Mouse (Mus musculus): Measurements from ENCODE around the gene Ubb.
"Not testable (repeated sequence)": the region's sequence is repeated elsewhere in the genome, so short reads cannot be mapped to it uniquely, and the experiment has no call there.

Gene Ubb

GRCm38 (mm10) chr11:62550727-62551225, at the start of gene Ubb:
Gene Ubb, plus strand, starts transcription at chr11:62551171.
- peak; percentile 100 for DNase-seq

- DNase-seq, result no peak
These were observed 43.3 kb upstream of the Ubb start for GRCm38 (mm10) chr11:62507683-62508082.

- DNase-seq, result not testable (repeated sequence)
These were observed 42.6 kb upstream of the Ubb start for GRCm38 (mm10) chr11:62508365-62508764.

GRCm38 (mm10) chr11:62508816-62509215, 42.2 kb upstream of the Ubb start:
- not testable (repeated sequence) for DNase-seq

- DNase-seq, result no peak
These were observed 41.4 kb upstream of the Ubb start for GRCm38 (mm10) chr11:62509571-62509970.

- no peak for DNase-seq
These were observed 40.0 kb upstream of the Ubb start for GRCm38 (mm10) chr11:62510956-62511355.

- DNase-seq, result peak; percentile 20
These were observed 39.3 kb upstream of the Ubb start for GRCm38 (mm10) chr11:62511444-62512202.

GRCm38 (mm10) chr11:62512529-62513080, 38.4 kb upstream of the Ubb start:
- DNase-seq, result no peak

GRCm38 (mm10) chr11:62513311-62513710, 37.7 kb upstream of the Ubb start:
- no peak for DNase-seq

GRCm38 (mm10) chr11:62518991-62519390, 32.0 kb upstream of the Ubb start:
- no peak for DNase-seq

GRCm38 (mm10) chr11:62522283-62522682, 28.7 kb upstream of the Ubb start:
- DNase-seq, result no peak

GRCm38 (mm10) chr11:62537089-62537488, 13.9 kb upstream of the Ubb start:
- no peak for DNase-seq

- no peak for DNase-seq
These were observed 13.4 kb upstream of the Ubb start for GRCm38 (mm10) chr11:62537590-62537989.

- DNase-seq, result peak; percentile 54
These were observed 12.5 kb upstream of the Ubb start for GRCm38 (mm10) chr11:62538321-62539088.

- DNase-seq, result peak; percentile 82
These were observed 11.7 kb upstream of the Ubb start, which contains the start of gene Cenpv for GRCm38 (mm10) chr11:62539089-62539890. Gene Cenpv, minus strand, starts transcription at chr11:62539261.

- DNase-seq, result no peak
These were observed 10.8 kb upstream of the Ubb start for GRCm38 (mm10) chr11:62540167-62540566.

GRCm38 (mm10) chr11:62540969-62541368, 10.0 kb upstream of the Ubb start:
- no peak for DNase-seq

- DNase-seq, result no peak
These were observed 9.4 kb upstream of the Ubb start for GRCm38 (mm10) chr11:62541581-62541980.

- DNase-seq, result no peak
These were observed 7.0 kb upstream of the Ubb start for GRCm38 (mm10) chr11:62543991-62544390.

GRCm38 (mm10) chr11:62549782-62550181, 1.2 kb upstream of the Ubb start:
- DNase-seq, result peak; percentile 87

- DNase-seq, result peak; percentile 92
These were observed 715 bp upstream of the Ubb start for GRCm38 (mm10) chr11:62550227-62550685.

Data from lung, postnatal 36 days (tissue).